Mouse (Mus musculus) heart, adult 2 months (tissue): ENCODE results near the gene Hoxc9.

Experiments
- CTCF ChIP-seq: fragments of 200-600 bp; IDR thresholded peaks from 2 replicates; pipeline ENCODE4 v1.8.1; 2022; ENCODE audit warnings: antibody characterized with exemption, mild to moderate bottlenecking, moderate library complexity
- POLR2A ChIP-seq: fragments of 200-500 bp; IDR thresholded peaks from 2 replicates; pipeline ENCODE4 v1.6.1; 2011; ENCODE audit warnings: mild to moderate bottlenecking, low read depth, low read length, control low read depth; ENCODE audit not compliant: insufficient read depth

DNA sequence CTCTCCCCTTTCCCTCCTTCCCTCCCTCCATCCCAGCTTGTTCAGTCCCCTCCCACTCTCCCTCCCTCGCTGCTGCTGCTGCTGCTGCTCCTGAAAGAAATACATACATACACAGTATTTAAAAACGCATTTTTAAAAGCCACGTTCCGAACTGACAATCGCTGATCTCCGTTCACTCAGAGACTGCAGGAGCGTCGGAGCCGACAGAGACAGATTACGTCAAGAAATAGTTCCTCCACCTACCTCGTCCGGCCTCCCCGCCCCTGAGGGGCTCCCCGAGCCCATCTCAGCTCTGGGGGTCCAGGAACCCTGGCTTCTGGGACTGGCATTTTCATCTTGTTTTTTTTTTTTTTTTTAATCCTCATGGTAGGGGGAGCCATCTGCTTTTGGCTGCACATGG lies 4.7 kb downstream of the Hoxc9 start:
- TF ChIP-seq POLR2A (no peak), CTCF (no peak)
